Mouse (Mus musculus) olfactory bulb, adult 2 months (tissue): Measurements from ENCODE around the gene Rcor2.

Experiments used
- CTCF ChIP-seq: fragments of 200-500 bp; IDR thresholded peaks from 2 replicates; pipeline ENCODE4 v1.5.1; 2012; ENCODE audit warnings: low read depth, mild to moderate bottlenecking, low read length, moderate library complexity; ENCODE audit not compliant: insufficient read depth
- POLR2A ChIP-seq: fragments of 200-500 bp; IDR thresholded peaks from 2 replicates; pipeline ENCODE4 v1.6.1; 2012; ENCODE audit warnings: mild to moderate bottlenecking, low read depth, low read length, moderate library complexity; ENCODE audit not compliant: insufficient read depth

DNA sequence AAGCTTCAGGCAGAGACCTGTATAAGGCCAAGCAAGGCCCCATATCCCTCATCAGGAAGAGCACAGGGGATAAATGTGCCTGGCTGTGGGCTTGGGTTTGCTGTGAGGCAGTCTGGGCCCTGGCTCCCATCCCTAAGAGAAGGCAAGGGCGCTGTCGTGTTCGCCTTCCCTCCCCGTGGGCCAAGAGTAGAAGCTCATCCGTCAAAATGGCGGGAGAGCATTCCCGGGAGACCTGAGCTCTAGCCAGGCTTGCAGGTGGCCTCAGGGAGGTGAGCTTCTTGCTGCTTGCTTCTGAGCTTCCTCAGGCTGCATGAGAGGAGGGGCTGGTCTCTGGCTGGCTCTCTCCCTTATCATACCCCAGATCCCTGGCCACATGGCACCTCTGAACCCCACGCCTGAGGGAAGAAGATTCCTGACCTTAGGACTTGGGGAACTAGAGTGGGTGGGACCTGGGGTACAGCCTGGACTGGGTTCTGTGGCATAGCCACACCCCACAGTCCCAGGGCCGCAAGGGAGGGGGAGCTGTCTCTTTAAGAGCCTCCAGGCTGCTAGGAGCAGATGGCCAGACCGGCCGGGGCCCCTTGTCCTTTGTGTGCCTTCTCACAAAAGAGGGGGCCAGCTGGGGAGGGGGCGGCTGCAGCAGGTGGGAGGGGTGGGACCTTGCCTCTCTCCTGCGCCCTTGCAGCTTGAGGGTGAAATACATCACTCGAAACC lies 1.5 kb upstream of the Rcor2 start:
- TF ChIP-seq CTCF (no peak), POLR2A (no peak)
